Mouse (Mus musculus): ENCODE data around the gene Igdcc3.

DNA sequence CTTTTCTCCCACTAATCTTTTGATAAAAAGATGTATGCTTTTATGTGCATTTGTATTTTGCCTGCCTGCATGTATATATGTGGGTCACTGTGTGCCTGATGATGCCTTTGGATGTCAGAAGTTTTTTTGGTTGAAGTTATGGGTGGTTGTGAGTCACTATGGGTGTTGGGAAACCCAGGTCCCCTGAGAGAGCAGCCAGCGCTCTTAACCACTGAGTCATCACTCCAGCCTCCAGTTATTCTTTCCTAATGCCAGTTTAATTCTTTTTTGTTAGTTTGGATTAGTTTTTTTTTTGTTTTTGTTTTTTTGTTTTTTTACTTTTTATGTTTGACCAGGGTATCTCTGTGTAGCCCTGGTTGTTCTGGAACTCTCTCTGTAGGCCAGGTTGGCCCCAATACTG is 59.6 kb downstream of the Igdcc3 start:
- TF ChIP-seq CTCF (IDR thresholded peaks at IDR 0.05; ENCODE audit: low read depth) = no peak
- no peak for TF ChIP-seq EP300 (IDR thresholded peaks at IDR 0.05; ENCODE audit: low read depth)

Data from heart, postnatal 0 days (tissue).